Mouse (Mus musculus): ENCODE measurements around the gene Emc8.

The Emc8 gene

GRCm38 (mm10) chr8:120642031-120642662 is 26.2 kb downstream of the Emc8 start:
- in situ Hi-C loops (cut with MboI): loop anchor here (25.0 kb wide), 1 partner anchor 445 kb away; the partner anchor contains the start of gene Foxf1

DNA sequence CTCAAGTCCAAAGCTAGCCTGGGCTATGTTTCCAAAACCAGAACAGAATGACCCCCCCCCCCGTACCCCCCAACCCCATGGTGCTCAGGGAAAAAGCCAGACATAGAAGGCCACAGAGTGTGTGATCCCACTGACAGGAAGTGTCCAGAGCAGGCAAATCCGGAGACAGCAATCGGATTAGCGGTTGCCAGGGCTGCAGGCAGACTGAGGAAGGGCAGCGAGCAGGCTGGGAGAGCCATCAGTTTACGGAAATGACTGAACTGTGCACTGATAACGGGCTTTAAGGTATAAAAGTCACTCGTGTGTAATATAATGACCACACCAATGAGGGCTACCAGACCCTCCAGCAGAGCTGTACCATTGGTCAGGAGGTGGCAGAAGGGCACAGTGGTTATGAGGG is 27.1 kb downstream of the Emc8 start:
- in situ Hi-C loops (cut with MboI): loop anchor here (25.0 kb wide), 1 partner anchor 446 kb away; the partner anchor contains the start of gene Foxf1

DNA sequence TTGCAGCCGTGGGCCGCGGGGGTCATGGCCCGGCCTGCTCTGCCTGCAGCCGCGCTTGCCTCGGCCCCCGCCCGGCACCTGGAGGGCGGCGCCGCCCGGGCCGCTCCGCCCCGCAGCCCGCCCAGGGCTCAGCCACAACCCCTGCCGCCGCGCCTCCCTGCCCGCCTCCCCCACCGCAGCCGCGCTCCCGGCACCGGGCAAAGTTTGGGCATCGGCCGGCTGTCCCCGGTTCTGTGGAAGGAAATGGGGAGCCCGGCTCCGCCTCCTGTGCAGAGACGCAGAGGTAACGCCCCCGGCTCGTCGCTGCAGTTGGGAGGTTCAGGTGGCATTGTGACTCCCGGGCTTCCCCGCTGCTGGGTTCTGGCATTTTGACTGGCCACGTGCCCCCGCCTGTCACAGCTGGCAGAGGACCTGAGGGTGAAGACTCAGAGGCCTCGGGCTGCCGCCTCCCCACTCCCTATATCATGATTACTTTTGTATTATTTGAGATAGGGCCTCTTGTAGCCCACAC is 34.0 kb downstream of the Emc8 start:
- in situ Hi-C loops (cut with MboI): loop anchor here (25.0 kb wide), 1 partner anchor 453 kb away; the partner anchor contains the start of gene Foxf1

- in situ Hi-C loops (cut with MboI): loop anchor here (25.0 kb wide), 1 partner anchor 454 kb away; the partner anchor contains the start of gene Foxf1
These were observed 34.6 kb downstream of the Emc8 start for GRCm38 (mm10) chr8:120633665-120634271.

DNA sequence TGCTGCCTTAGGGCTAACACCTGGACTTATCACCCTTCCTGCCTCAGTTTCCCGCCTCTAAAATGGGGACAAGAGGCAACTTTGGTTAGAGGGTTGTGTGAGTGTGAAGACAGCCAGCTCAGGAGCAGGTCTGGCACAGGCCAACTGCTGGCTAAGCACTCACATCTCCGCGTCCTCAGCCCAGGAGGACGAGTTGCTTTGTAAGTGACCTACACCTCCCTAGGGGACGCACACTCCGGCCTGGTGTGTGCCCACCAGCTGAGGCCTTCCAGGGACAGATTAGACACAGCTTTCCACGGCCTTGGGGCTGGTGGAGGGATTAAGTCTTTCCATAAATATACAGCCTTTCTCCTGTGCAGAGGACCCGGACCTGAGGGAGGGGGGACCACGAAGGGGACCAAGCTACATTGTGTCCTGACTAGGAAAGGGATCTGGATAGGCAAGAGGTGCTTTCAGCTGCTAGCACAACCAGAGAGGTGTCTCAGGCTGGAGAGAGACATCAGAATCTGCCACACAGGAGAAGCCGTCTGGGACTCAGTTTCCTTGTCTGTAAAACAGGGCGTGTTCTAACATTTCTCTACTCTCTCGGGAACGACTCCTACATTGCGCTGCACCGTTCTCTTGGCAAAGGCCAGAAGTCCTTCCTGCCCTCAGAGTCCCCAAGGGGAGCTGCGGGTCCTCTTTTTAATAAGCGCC is 35.3 kb downstream of the Emc8 start:
- in situ Hi-C loops (cut with MboI): loop anchor here (25.0 kb wide), 1 partner anchor 454 kb away; the partner anchor contains the start of gene Foxf1

DNA sequence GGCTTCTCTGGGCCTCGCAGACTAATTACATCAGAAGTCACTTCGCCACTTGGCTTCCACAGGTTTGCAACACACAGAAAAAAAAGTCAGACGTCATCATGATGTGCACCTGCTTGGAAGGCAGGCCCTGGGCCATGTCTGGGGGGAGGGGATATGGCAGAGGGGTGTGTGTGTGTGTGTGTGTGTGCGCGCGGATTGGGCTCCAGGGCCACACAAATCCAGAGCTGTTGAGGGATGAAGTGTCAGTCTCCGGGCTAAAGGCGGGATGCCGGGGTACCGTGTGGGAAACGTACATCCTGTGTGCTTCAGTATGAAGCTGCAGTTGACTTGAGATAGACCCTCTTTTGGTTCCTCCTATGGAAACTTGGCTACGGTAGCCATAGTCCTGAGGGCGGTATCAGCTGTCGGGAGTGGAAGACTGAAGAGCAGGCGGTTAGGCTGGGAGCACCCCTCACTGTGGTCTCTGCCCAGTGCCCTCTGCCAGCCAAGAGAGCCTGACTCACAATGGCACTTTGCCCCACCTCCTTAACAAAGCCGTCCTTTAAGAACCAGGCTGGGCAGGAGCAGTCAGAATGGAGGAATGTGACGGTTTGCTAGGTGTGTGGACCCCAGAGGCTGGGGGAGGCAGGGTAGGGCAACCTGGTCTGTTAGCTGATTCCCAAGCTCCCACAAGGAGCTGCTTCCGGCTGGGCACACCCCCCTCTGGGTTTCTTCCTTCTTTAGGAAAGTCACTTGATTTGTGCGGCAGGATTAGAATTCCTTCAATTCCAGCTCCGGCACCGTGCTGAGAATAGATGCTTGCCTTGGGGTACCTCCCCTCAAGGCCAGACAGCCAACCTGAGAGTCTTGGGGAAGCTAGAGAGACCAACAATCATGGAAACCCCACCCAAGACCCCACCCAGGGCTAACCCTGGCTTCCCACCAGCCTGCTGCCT is 36.7 kb downstream of the Emc8 start:
- in situ Hi-C loops (cut with MboI): loop anchor here (25.0 kb wide), 1 partner anchor 456 kb away; the partner anchor contains the start of gene Foxf1

DNA sequence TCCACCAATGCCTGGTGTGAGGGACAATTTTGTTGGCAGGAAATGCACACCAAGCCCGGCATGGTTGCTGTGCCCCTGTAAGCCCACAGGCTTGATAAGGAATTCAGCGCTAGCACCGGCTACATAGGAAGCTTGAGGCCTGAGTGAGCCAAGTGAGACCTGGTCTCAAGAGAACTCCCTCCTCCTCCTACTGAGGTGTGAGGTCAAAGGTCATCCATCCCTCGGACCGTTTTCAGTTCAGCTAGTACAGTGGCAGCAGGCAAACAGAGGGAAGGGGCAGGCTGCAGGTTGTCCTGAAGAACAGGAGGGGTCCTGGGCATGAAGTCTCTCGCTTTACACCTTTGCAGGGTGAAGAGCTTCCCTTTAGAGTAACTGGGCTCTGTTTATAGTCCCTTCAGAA is 37.5 kb downstream of the Emc8 start:
- in situ Hi-C loops (cut with MboI): loop anchor here (25.0 kb wide), 1 partner anchor 456 kb away; the partner anchor contains the start of gene Foxf1

- in situ Hi-C loops (cut with MboI): loop anchor here (25.0 kb wide), 1 partner anchor 457 kb away; the partner anchor contains the start of gene Foxf1
These were observed 38.3 kb downstream of the Emc8 start for GRCm38 (mm10) chr8:120630031-120630430.

- in situ Hi-C loops (cut with MboI): loop anchor here (25.0 kb wide), 1 partner anchor 460 kb away; the partner anchor contains the start of gene Foxf1
These were observed 41.1 kb downstream of the Emc8 start for GRCm38 (mm10) chr8:120627298-120627697.

DNA sequence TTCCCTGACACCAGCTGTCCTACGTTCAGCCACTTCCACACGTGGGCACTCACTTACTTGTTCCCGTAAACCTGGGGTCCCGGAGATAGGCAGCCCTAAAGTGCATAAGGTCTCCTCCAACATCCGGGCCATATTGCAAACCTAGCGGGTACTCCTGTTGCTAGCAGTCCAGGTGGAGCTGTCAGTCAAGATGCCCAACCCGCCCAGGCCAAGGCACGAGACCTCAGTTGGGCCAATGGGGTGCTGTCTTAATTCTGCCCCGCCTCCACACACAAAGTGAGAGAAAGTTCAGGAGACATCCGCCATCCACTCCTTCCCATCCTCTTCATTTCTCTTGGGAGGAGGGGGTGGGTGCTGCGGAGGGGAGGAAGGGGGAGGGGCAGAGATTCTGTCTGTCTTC is 41.9 kb downstream of the Emc8 start:
- in situ Hi-C loops (cut with MboI): loop anchor here (25.0 kb wide), 1 partner anchor 461 kb away; the partner anchor contains the start of gene Foxf1

DNA sequence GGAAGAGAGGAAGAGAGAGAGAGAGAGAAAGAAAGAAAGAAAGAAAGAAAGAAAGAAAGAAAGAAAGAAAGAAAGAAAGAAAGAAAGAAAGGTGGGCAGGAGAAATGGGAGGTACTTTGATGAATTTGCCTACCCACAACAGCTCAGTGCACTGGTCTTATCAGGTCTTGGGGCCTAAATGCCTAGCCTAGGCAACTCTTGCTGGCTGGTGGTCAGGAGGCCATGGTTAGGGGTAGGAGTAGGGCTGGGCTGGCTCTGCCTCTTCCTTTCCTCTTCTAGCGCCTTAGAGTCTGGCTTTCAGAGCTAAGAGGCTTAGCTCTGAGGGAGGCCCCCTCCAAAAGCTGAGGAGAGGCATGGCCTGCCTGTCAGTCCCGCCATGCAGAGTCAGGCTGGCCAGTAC is 44.8 kb downstream of the Emc8 start:
- in situ Hi-C loops (cut with MboI): no loop called here

DNA sequence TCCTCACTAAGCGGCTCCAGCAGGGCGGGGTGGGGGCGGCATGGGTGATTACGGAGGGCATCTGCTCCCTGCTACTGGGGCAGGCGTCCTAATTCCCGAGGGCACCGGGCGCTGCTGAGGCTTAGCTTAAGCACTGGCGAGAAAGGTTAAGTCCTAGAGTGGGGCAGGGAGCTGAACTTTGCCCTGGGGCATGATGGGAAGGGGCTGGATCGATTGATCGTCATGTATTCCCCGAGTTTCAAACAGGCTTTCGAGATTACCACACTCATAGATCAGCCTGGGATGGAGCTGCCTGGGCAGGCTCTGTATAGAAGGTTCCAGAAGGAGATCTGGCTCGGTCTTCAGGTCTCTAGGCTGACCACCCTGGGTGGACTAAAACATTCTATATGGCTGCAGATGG is 46.2 kb downstream of the Emc8 start:
- in situ Hi-C loops (cut with MboI): no loop called here

DNA sequence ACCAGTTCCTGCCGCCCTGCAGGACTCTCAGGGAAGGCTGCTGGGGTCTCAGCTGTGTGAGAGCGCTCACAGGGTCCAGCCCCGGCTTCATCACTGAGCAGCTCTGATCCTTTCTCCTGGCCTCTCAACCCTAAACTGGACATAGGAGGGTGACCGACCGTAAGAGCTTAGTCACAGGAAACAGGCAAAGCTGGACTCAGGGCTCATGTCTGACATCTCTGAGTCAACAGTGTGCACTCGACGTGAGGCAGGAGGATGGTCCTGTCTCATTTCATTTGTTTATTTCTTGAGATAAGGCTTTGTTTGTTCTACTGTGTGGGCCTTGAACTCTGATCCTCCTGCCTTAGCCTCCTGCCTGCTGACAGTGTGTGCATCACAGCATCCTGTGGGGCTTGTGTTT is 47.9 kb downstream of the Emc8 start:
- in situ Hi-C loops (cut with MboI): no loop called here

- in situ Hi-C loops (cut with MboI): no loop called here
These were observed 48.9 kb downstream of the Emc8 start for GRCm38 (mm10) chr8:120619235-120620180.

- in situ Hi-C loops (cut with MboI): no loop called here
These were observed 50.3 kb downstream of the Emc8 start for GRCm38 (mm10) chr8:120618110-120618509.

GRCm38 (mm10) chr8:120616663-120617626 is 51.4 kb downstream of the Emc8 start:
- in situ Hi-C loops (cut with MboI): no loop called here

GRCm38 (mm10) chr8:120614491-120614890 is 53.9 kb downstream of the Emc8 start:
- in situ Hi-C loops (cut with MboI): no loop called here

GRCm38 (mm10) chr8:120610824-120611223 is 57.5 kb downstream of the Emc8 start:
- in situ Hi-C loops (cut with MboI): no loop called here

DNA sequence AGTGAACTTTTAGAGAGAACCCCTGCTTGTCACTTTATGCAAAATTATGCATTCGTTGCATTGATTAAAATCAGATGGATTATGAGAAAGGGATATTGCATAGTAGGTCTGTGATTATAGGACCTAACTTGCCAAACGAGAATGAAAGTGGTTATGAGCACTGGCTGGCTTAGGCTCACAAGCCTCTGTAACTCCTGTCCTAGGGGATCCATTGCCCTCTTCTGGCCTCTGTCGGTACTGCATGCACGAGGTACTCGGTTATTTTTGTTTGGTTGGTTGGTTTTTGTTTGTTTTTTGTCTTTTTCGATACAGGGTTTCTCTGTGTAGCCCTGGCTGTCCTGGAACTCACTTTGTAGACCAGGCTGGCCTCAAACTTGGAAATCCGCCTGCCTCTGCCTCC is 60.5 kb downstream of the Emc8 start:
- in situ Hi-C loops (cut with MboI): no loop called here
